Mouse (Mus musculus): Measurements from ENCODE around the gene Sowahb. TPM values are rescaled to one million over a fixed set of nuclear protein-coding genes. Genes with fewer than 3 reads are reported as not detected.
"Not testable (repeated sequence)": the region's sequence is repeated elsewhere in the genome, so short reads cannot be mapped to it uniquely, and the experiment has no call there.

Sowahb gene
- total RNA-seq, 2 experiments from 2014 or later, result 2.0 to 2.2 TPM

- H3K4me3 ChIP-seq, result no peak overlapping the region
- DNase-seq (ENCODE audit: low spot score in 2 of 2), result no peak
- H3K27ac ChIP-seq, result no peak overlapping the region
- no peak for TF ChIP-seq CTCF (conservative IDR thresholded peaks at IDR 0.05)
Measured at GRCm38 (mm10) chr5:93040095-93040494, 4.7 kb downstream of the Sowahb start.

GRCm38 (mm10) chr5:93036254-93036653 is 8.6 kb downstream of the Sowahb start:
- Histone ChIP-seq H3K27ac (no peak overlapping the region), H3K4me3 (no peak overlapping the region)
- no peak for TF ChIP-seq CTCF (conservative IDR thresholded peaks at IDR 0.05)
- no peak for DNase-seq (ENCODE audit: low spot score in 2 of 2)

GRCm38 (mm10) chr5:93035285-93035684 is 9.5 kb downstream of the Sowahb start:
- DNase-seq (ENCODE audit: low spot score in 2 of 2), result no peak
- no peak for TF ChIP-seq CTCF (conservative IDR thresholded peaks at IDR 0.05)

GRCm38 (mm10) chr5:93033087-93033870 is 11.5 kb downstream of the Sowahb start:
- DNase-seq (ENCODE audit: low spot score in 2 of 2), result no peak

More at GRCm38 (mm10) chr5:93035285-93035684, 9.5 kb downstream of the Sowahb start:
- Histone ChIP-seq H3K4me3 (no peak overlapping the region), H3K27ac (no peak overlapping the region)

GRCm38 (mm10) chr5:93032621-93033020 is 12.2 kb downstream of the Sowahb start:
- H3K4me3 ChIP-seq, result no peak overlapping the region
- no peak for DNase-seq (ENCODE audit: low spot score in 2 of 2)
- no peak for TF ChIP-seq CTCF (conservative IDR thresholded peaks at IDR 0.05)

More at GRCm38 (mm10) chr5:93033087-93033870, 11.5 kb downstream of the Sowahb start:
- TF ChIP-seq CTCF (conservative IDR thresholded peaks at IDR 0.05), result no peak
- Histone ChIP-seq H3K4me3 (no peak overlapping the region), H3K27ac (no peak overlapping the region)

GRCm38 (mm10) chr5:93030869-93031268 is 14.0 kb downstream of the Sowahb start:
- TF ChIP-seq CTCF (conservative IDR thresholded peaks at IDR 0.05), result no peak
- no peak overlapping the region for H3K27ac ChIP-seq
- H3K4me3 ChIP-seq, result no peak overlapping the region
- no peak for DNase-seq (ENCODE audit: low spot score in 2 of 2)

More at GRCm38 (mm10) chr5:93032621-93033020, 12.2 kb downstream of the Sowahb start:
- no peak overlapping the region for H3K27ac ChIP-seq

GRCm38 (mm10) chr5:93030411-93030810 is 14.4 kb downstream of the Sowahb start:
- no peak overlapping the region for H3K27ac ChIP-seq
- no peak for TF ChIP-seq CTCF (conservative IDR thresholded peaks at IDR 0.05)
- no peak for DNase-seq (ENCODE audit: low spot score in 2 of 2)
- H3K4me3 ChIP-seq, result no peak overlapping the region

GRCm38 (mm10) chr5:93027120-93027675 is 17.6 kb downstream of the Sowahb start:
- no peak for DNase-seq (ENCODE audit: low spot score in 2 of 2)
- no peak for TF ChIP-seq CTCF (conservative IDR thresholded peaks at IDR 0.05)
- Histone ChIP-seq H3K27ac (no peak overlapping the region), H3K4me3 (no peak overlapping the region)

- no peak overlapping the region for H3K27ac ChIP-seq
- no peak for DNase-seq (ENCODE audit: low spot score in 2 of 2)
- no peak overlapping the region for H3K4me3 ChIP-seq
- no peak for TF ChIP-seq CTCF (conservative IDR thresholded peaks at IDR 0.05)
Measured at GRCm38 (mm10) chr5:93026437-93027119, 18.2 kb downstream of the Sowahb start.

- no peak for TF ChIP-seq CTCF (conservative IDR thresholded peaks at IDR 0.05)
- Histone ChIP-seq H3K4me3 (no peak overlapping the region), H3K27ac (no peak overlapping the region)
- no peak for DNase-seq (ENCODE audit: low spot score in 2 of 2)
Measured at GRCm38 (mm10) chr5:93024754-93025280, 20.0 kb downstream of the Sowahb start.

GRCm38 (mm10) chr5:93022126-93022797 is 22.6 kb downstream of the Sowahb start:
- no peak overlapping the region for H3K27ac ChIP-seq
- DNase-seq (ENCODE audit: low spot score in 2 of 2), result no peak
- no peak overlapping the region for H3K4me3 ChIP-seq
- TF ChIP-seq CTCF (conservative IDR thresholded peaks at IDR 0.05), result no peak

GRCm38 (mm10) chr5:93020024-93020666 is 24.7 kb downstream of the Sowahb start:
- no peak for TF ChIP-seq CTCF (conservative IDR thresholded peaks at IDR 0.05)
- no peak overlapping the region for H3K27ac ChIP-seq
- no peak for DNase-seq (ENCODE audit: low spot score in 2 of 2)

GRCm38 (mm10) chr5:93019207-93019606 is 25.6 kb downstream of the Sowahb start:
- H3K4me3 ChIP-seq; DNase-seq (ENCODE audit: low spot score in 2 of 2); H3K27ac ChIP-seq: not testable (repeated sequence)

More at GRCm38 (mm10) chr5:93020024-93020666, 24.7 kb downstream of the Sowahb start:
- H3K4me3 ChIP-seq, result no peak overlapping the region
